Mouse (Mus musculus): Measurements from ENCODE around the gene St3gal5.

St3gal5 gene

DNA sequence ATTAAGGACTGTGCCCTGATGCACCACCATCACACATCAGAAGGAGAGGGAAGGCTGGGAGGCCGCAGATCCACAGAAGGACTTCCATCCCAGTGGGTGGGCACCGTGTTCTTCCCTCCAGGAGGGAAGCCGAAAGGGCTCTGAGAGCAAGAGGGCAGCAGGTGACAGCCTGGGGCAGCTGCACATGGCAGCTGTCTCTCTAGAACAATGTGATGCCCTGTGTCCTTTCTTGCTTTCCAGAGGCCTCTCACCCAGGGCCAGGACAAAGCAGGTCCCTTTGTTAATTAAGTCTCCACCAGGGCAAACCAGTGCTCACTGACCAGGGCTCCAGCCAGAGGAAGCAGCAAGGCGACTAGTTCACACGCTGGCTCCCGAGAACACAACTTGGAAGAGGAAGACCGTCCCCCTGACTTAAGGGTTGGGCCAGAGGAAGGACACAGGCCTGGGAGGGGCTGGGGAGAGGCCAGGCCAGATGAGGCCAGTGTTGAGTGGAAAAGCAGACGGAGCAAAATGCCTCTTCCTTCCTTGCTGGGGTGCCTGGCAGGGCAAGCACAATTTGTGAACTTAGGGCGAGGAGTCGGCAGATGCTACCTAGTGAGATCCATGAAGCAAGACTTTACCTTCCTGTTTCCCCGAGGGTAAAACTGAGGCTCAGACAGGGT lies 103.3 kb downstream of the St3gal5 start:
- no peak for DNase-seq (ENCODE audit: extremely low spot score, low read depth, low spot score)

DNA sequence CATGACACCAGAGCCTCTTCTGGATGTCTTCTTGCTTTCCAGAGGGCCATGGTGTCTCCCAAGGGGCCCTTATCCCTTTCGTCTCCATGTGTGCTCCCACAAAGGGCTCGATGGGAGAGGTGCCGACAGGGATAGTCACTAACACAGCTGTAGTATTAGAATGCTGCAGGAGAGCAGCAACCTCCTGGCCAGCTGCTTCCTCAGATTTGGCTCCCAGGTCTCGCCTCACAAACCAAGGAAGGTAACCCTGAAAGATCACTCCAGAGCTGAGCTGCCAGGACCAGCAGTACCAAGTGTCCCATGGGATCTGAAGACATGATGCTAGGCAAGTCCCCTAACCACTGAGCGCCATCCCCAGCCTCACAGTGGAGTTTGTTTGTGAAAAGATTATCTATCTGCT lies 105.3 kb downstream of the St3gal5 start:
- DNase-seq (ENCODE audit: extremely low spot score, low read depth, low spot score) = no peak

- DNase-seq (ENCODE audit: extremely low spot score, low read depth, low spot score) = no peak
Measured at GRCm38 (mm10) chr6:72203279-72203678, 105.9 kb downstream of the St3gal5 start.

Measured in hindlimb bud, embryonic 11.5 days (tissue).